Mouse (Mus musculus): ENCODE measurements around the gene Acsbg1. TPM values are rescaled to one million over a fixed set of nuclear protein-coding genes. Genes with fewer than 3 reads are reported as not detected.
"Not testable (repeated sequence)": the region's sequence is repeated elsewhere in the genome, so short reads cannot be mapped to it uniquely, and the experiment has no call there.

Gene Acsbg1
- polyA plus RNA-seq, 1 experiment from 2014 or later: 7.4 TPM

- H3K9me3 ChIP-seq (replicated peaks); H3K27ac ChIP-seq (replicated peaks); H3K36me3 ChIP-seq; DNase-seq (ENCODE audit: low spot score); H3K4me3 ChIP-seq: not testable (repeated sequence)
- Histone ChIP-seq H3K27me3 (ENCODE audit: low read depth, poor library complexity, severe bottlenecking) (peaks cover 22% of the 10 kb centered on the region), H3K4me1 (peaks cover 17% of the 10 kb centered on the region)
- WGBS: 82% methylated on average over 2 of the region's 2 CpGs
Observed at GRCm38 (mm10) chr9:54690697-54691096, 29.0 kb upstream of the Acsbg1 start.

GRCm38 (mm10) chr9:54689446-54689845, 27.8 kb upstream of the Acsbg1 start:
- WGBS: 84% methylated on average over 8 of the region's 8 CpGs
- H3K4me3 ChIP-seq: no peak overlapping the region
- H3K9me3 ChIP-seq (replicated peaks): no peaks in the 10 kb centered on the region
- peaks cover 13% of the 10 kb centered on the region for H3K27me3 ChIP-seq (ENCODE audit: low read depth, poor library complexity, severe bottlenecking)
- no peak for DNase-seq (ENCODE audit: low spot score)
- no peak overlapping the region for H3K27ac ChIP-seq (replicated peaks)
- H3K4me1 ChIP-seq: peaks cover 17% of the 10 kb centered on the region
- H3K36me3 ChIP-seq: no peaks in the 10 kb centered on the region

- WGBS: 71% methylated on average over 14 of the region's 14 CpGs
- Histone ChIP-seq H3K4me1 (peaks cover 17% of the 10 kb centered on the region), H3K27me3 (ENCODE audit: low read depth, poor library complexity, severe bottlenecking) (peaks cover 9% of the 10 kb centered on the region), H3K4me3 (no peak overlapping the region), H3K27ac (replicated peaks) (no peak overlapping the region; the same call in 1 of the 2 replicates), H3K9me3 (replicated peaks) (no peaks in the 10 kb centered on the region), H3K36me3 (no peaks in the 10 kb centered on the region)
- no peak for DNase-seq (ENCODE audit: low spot score)
Observed at GRCm38 (mm10) chr9:54687246-54688236, 25.9 kb upstream of the Acsbg1 start.

- no peak overlapping the region for H3K27ac ChIP-seq (replicated peaks)
- 78% methylated on average over 7 of the region's 7 CpGs for WGBS
- DNase-seq (ENCODE audit: low spot score): no peak
- no peaks in the 10 kb centered on the region for H3K27me3 ChIP-seq (ENCODE audit: low read depth, poor library complexity, severe bottlenecking)
- no peak overlapping the region for H3K4me3 ChIP-seq
- no peaks in the 10 kb centered on the region for H3K9me3 ChIP-seq (replicated peaks)
- H3K4me1 ChIP-seq: peaks cover 9% of the 10 kb centered on the region
- H3K36me3 ChIP-seq: no peaks in the 10 kb centered on the region
Observed at GRCm38 (mm10) chr9:54683814-54684605, 22.3 kb upstream of the Acsbg1 start.

GRCm38 (mm10) chr9:54682846-54683245, 21.2 kb upstream of the Acsbg1 start:
- no peak overlapping the region for H3K27ac ChIP-seq (replicated peaks)
- 77% methylated on average over 4 of the region's 4 CpGs for WGBS
- peaks cover 4% of the 10 kb centered on the region for H3K4me1 ChIP-seq
- DNase-seq (ENCODE audit: low spot score): no peak
- H3K36me3 ChIP-seq: no peaks in the 10 kb centered on the region
- no peaks in the 10 kb centered on the region for H3K9me3 ChIP-seq (replicated peaks)
- no peak overlapping the region for H3K4me3 ChIP-seq
- H3K27me3 ChIP-seq (ENCODE audit: low read depth, poor library complexity, severe bottlenecking): no peaks in the 10 kb centered on the region

- Histone ChIP-seq H3K4me1 (peaks cover 7% of the 10 kb centered on the region), H3K36me3 (no peaks in the 10 kb centered on the region), H3K9me3 (replicated peaks) (no peaks in the 10 kb centered on the region), H3K27ac (replicated peaks) (peak overlapping the region; percentile 79), H3K4me3 (peak overlapping the region; percentile 56), H3K27me3 (ENCODE audit: low read depth, poor library complexity, severe bottlenecking) (no peaks in the 10 kb centered on the region)
- WGBS: 2% methylated on average over 14 of the region's 14 CpGs
- DNase-seq (ENCODE audit: low spot score): peak; percentile 88
Observed at GRCm38 (mm10) chr9:54676531-54676986, 14.9 kb upstream of the Acsbg1 start.

- H3K4me3 ChIP-seq: no peak overlapping the region
- no peaks in the 10 kb centered on the region for H3K36me3 ChIP-seq
- H3K27ac ChIP-seq (replicated peaks): no peak overlapping the region
- H3K9me3 ChIP-seq (replicated peaks): no peaks in the 10 kb centered on the region
- no peaks in the 10 kb centered on the region for H3K27me3 ChIP-seq (ENCODE audit: low read depth, poor library complexity, severe bottlenecking)
- no peak for DNase-seq (ENCODE audit: low spot score)
- WGBS: 90% methylated on average over 13 of the region's 13 CpGs
- H3K4me1 ChIP-seq: peaks cover 7% of the 10 kb centered on the region
Observed at GRCm38 (mm10) chr9:54673887-54674286, 12.2 kb upstream of the Acsbg1 start.

- no peak overlapping the region for H3K27ac ChIP-seq (replicated peaks)
Observed at GRCm38 (mm10) chr9:54671962-54672361, 10.3 kb upstream of the Acsbg1 start.

GRCm38 (mm10) chr9:54668455-54668854, 6.8 kb upstream of the Acsbg1 start:
- no peak overlapping the region for H3K27ac ChIP-seq (replicated peaks)
- H3K4me3 ChIP-seq: no peak overlapping the region
- DNase-seq (ENCODE audit: low spot score): no peak
- WGBS: 73% methylated on average over 4 of the region's 4 CpGs
- no peaks in the 10 kb centered on the region for H3K36me3 ChIP-seq
- no peaks in the 10 kb centered on the region for H3K27me3 ChIP-seq (ENCODE audit: low read depth, poor library complexity, severe bottlenecking)
- H3K9me3 ChIP-seq (replicated peaks): no peaks in the 10 kb centered on the region
- H3K4me1 ChIP-seq: no peaks in the 10 kb centered on the region

More at GRCm38 (mm10) chr9:54671962-54672361, 10.3 kb upstream of the Acsbg1 start:
- H3K4me3 ChIP-seq: no peak overlapping the region
- 86% methylated on average over 3 of the region's 3 CpGs for whole genome bisulfite sequencing
- no peaks in the 10 kb centered on the region for H3K9me3 ChIP-seq (replicated peaks)
- peaks cover 7% of the 10 kb centered on the region for H3K4me1 ChIP-seq
- no peak for DNase-seq (ENCODE audit: low spot score)
- no peaks in the 10 kb centered on the region for H3K27me3 ChIP-seq (ENCODE audit: low read depth, poor library complexity, severe bottlenecking)
- no peaks in the 10 kb centered on the region for H3K36me3 ChIP-seq

- DNase-seq (ENCODE audit: low spot score): no peak
- Histone ChIP-seq H3K27ac (replicated peaks) (no peak overlapping the region), H3K36me3 (no peaks in the 10 kb centered on the region), H3K4me3 (no peak overlapping the region), H3K9me3 (replicated peaks) (no peaks in the 10 kb centered on the region), H3K27me3 (ENCODE audit: low read depth, poor library complexity, severe bottlenecking) (no peaks in the 10 kb centered on the region), H3K4me1 (peaks cover 15% of the 10 kb centered on the region)
- WGBS: 92% methylated on average over 3 of the region's 3 CpGs
Observed at GRCm38 (mm10) chr9:54666116-54666515, 4.4 kb upstream of the Acsbg1 start.

- no peaks in the 10 kb centered on the region for H3K27me3 ChIP-seq (ENCODE audit: low read depth, poor library complexity, severe bottlenecking)
- no peak overlapping the region for H3K27ac ChIP-seq (replicated peaks)
- no peaks in the 10 kb centered on the region for H3K36me3 ChIP-seq
- no peaks in the 10 kb centered on the region for H3K9me3 ChIP-seq (replicated peaks)
- DNase-seq (ENCODE audit: low spot score): no peak
- H3K4me1 ChIP-seq: peaks cover 19% of the 10 kb centered on the region
- WGBS: 87% methylated on average over 9 of the region's 9 CpGs
- no peak overlapping the region for H3K4me3 ChIP-seq
Observed at GRCm38 (mm10) chr9:54664358-54664757, 2.7 kb upstream of the Acsbg1 start.

- H3K36me3 ChIP-seq: no peaks in the 10 kb centered on the region
- peaks cover 19% of the 10 kb centered on the region for H3K4me1 ChIP-seq
- 92% methylated on average over 6 of the region's 6 CpGs for WGBS
- no peak for DNase-seq (ENCODE audit: low spot score)
- H3K9me3 ChIP-seq (replicated peaks): no peaks in the 10 kb centered on the region
- no peak overlapping the region for H3K27ac ChIP-seq (replicated peaks)
- no peak overlapping the region for H3K4me3 ChIP-seq
- no peaks in the 10 kb centered on the region for H3K27me3 ChIP-seq (ENCODE audit: low read depth, poor library complexity, severe bottlenecking)
Observed at GRCm38 (mm10) chr9:54658773-54659172, 2.9 kb downstream of the Acsbg1 start.
